Mouse (Mus musculus) MEL (cell line): ENCODE data around the gene Fign. TPM values are rescaled to one million over a fixed set of nuclear protein-coding genes. Genes with fewer than 3 reads are reported as not detected.

ENCODE experiments used
- DNase-seq: peaks from one replicate; pipeline ENCODE4 v3.0.0; 2011; ENCODE audit warnings: low read depth, low spot score
- H3K27ac ChIP-seq: 2 replicates; pipeline ENCODE4 v1.5.1; 2012; ENCODE audit warnings: low read depth, mild to moderate bottlenecking, control low read depth, low read length, moderate library complexity; ENCODE audit not compliant: control insufficient read depth
- H3K27me3 ChIP-seq, 2 experiments: fragments of 150-350 bp in 1 of 2; sonication (generic) in 1 of 2; 2 replicates each; pipeline ENCODE4 v1.6.1; 2012; ENCODE audit warnings: low read length in 2 of 2, mild to moderate bottlenecking in 2 of 2, improper control_type of control experiment in 1 of 2, moderate library complexity in 1 of 2; ENCODE audit not compliant: insufficient read depth in 2 of 2, control insufficient read depth in 1 of 2
- H3K36me3 ChIP-seq, 2 experiments: 2 replicates each; pipeline ENCODE4 v1.6.1; 2012 to 2014; ENCODE audit warnings: low read length in 2 of 2, improper control_type of control experiment in 1 of 2, inconsistent platforms in 1 of 2, mild to moderate bottlenecking in 1 of 2; ENCODE audit not compliant: insufficient read depth in 2 of 2, control insufficient read depth in 1 of 2
- H3K4me1 ChIP-seq, 2 experiments: fragments of 150-350 bp in 1 of 2; sonication (generic) in 1 of 2; 2 replicates each; pipeline ENCODE4 v1.6.1; 2012; ENCODE audit warnings: low read length in 2 of 2, improper control_type of control experiment in 1 of 2, mild to moderate bottlenecking in 1 of 2; ENCODE audit not compliant: insufficient read depth in 2 of 2, control insufficient read depth in 1 of 2
- H3K4me3 ChIP-seq, 2 experiments: fragments of 150-350 bp in 1 of 2; sonication (generic) in 1 of 2; 2 replicates each; pipeline ENCODE4 v1.5.1; 2012; ENCODE audit warnings: low read depth in 2 of 2, low read length in 2 of 2, mild to moderate bottlenecking in 2 of 2, moderate library complexity in 2 of 2, control low read depth in 1 of 2, improper control_type of control experiment in 1 of 2; ENCODE audit not compliant: control insufficient read depth in 1 of 2, insufficient read depth in 1 of 2
- H3K79me2 ChIP-seq: 2 replicates; pipeline ENCODE4 v1.6.1; 2012; ENCODE audit warnings: mild to moderate bottlenecking, low read length, moderate library complexity; ENCODE audit not compliant: control insufficient read depth, poor library complexity, insufficient read depth
- H3K9ac ChIP-seq: 2 replicates; pipeline ENCODE4 v1.6.1; 2012; ENCODE audit warnings: low read depth, mild to moderate bottlenecking, control low read depth, low read length, moderate library complexity; ENCODE audit not compliant: control insufficient read depth, poor library complexity, severe bottlenecking
- H3K9me3 ChIP-seq: fragments of 150-350 bp; sonication (generic); replicated peaks from 2 replicates; pipeline ENCODE4 v1.6.1; 2012; ENCODE audit warnings: mild to moderate bottlenecking, low read length, improper control_type of control experiment, moderate library complexity; ENCODE audit not compliant: insufficient read depth
- BHLHE40 ChIP-seq: IDR thresholded peaks from 2 replicates; pipeline ENCODE4 v1.6.1; 2012; ENCODE audit warnings: low read depth, mild to moderate bottlenecking, inconsistent platforms, low read length, improper control_type of control experiment, borderline replicate concordance
- CHD1 ChIP-seq: IDR thresholded peaks from 2 replicates; pipeline ENCODE4 v1.6.1; 2012; ENCODE audit warnings: low read depth, mild to moderate bottlenecking, inconsistent platforms, low read length, improper control_type of control experiment
- CHD2 ChIP-seq: IDR thresholded peaks from 2 replicates; pipeline ENCODE4 v1.6.1; 2011; ENCODE audit warnings: low read length, improper control_type of control experiment
- CTCF ChIP-seq, 3 experiments: IDR thresholded peaks in 2 of 3; conservative IDR thresholded peaks in 1 of 3; 2 replicates each; pipeline ENCODE4 v1.5.1; 2011 to 2012; ENCODE audit warnings: low read length in 3 of 3, low read depth in 2 of 3, mild to moderate bottlenecking in 2 of 3, improper control_type of control experiment in 1 of 3, inconsistent platforms in 1 of 3, mixed read lengths in 1 of 3, moderate library complexity in 1 of 3; ENCODE audit not compliant: control insufficient read depth in 1 of 3, insufficient read depth in 1 of 3, poor library complexity in 1 of 3, severe bottlenecking in 1 of 3
- E2F4 ChIP-seq: IDR thresholded peaks from 2 replicates; pipeline ENCODE4 v1.6.1; 2011; ENCODE audit warnings: low read depth, low read length, improper control_type of control experiment, borderline replicate concordance
- ELF1 ChIP-seq: IDR thresholded peaks from 2 replicates; pipeline ENCODE4 v1.6.1; 2014; ENCODE audit warnings: low read depth, mild to moderate bottlenecking, inconsistent platforms, low read length, improper control_type of control experiment, moderate library complexity
- EP300 ChIP-seq, 2 experiments: IDR thresholded peaks; 2 replicates each; pipeline ENCODE4 v1.6.1; 2011; ENCODE audit warnings: improper control_type of control experiment in 2 of 2, low read length in 2 of 2, low read depth in 1 of 2, mild to moderate bottlenecking in 1 of 2
- GATA1 ChIP-seq: IDR thresholded peaks from 2 replicates; pipeline ENCODE4 v1.6.1; 2011; ENCODE audit warnings: low read depth, low read length, improper control_type of control experiment
- HCFC1 ChIP-seq: IDR thresholded peaks from 2 replicates; pipeline ENCODE4 v1.6.1; 2012; ENCODE audit warnings: low read depth, mild to moderate bottlenecking, inconsistent platforms, low read length, improper control_type of control experiment, moderate library complexity
- MAZ ChIP-seq: IDR thresholded peaks from 2 replicates; pipeline ENCODE4 v1.6.1; 2012; ENCODE audit warnings: low read depth, mild to moderate bottlenecking, inconsistent platforms, low read length, improper control_type of control experiment
- MXI1 ChIP-seq: IDR thresholded peaks from 2 replicates; pipeline ENCODE4 v1.6.1; 2011; ENCODE audit warnings: mild to moderate bottlenecking, low read depth, low read length, improper control_type of control experiment
- MYB ChIP-seq: IDR thresholded peaks from 2 replicates; pipeline ENCODE4 v1.6.1; 2011; ENCODE audit warnings: mild to moderate bottlenecking, low read depth, low read length, improper control_type of control experiment
- NELFE ChIP-seq: IDR thresholded peaks from 2 replicates; pipeline ENCODE4 v1.6.1; 2011; ENCODE audit warnings: low read depth, low read length, improper control_type of control experiment
- POLR2A ChIP-seq, 2 experiments: IDR thresholded peaks; 2 replicates each; pipeline ENCODE4 v1.6.1; 2011 to 2012; ENCODE audit warnings: low read length in 2 of 2, mild to moderate bottlenecking in 2 of 2, control low read depth in 1 of 2, improper control_type of control experiment in 1 of 2, low read depth in 1 of 2, moderate library complexity in 1 of 2; ENCODE audit not compliant: control insufficient read depth in 1 of 2, insufficient read depth in 1 of 2, poor library complexity in 1 of 2
- POLR2AphosphoS5 ChIP-seq: IDR thresholded peaks from 2 replicates; pipeline ENCODE4 v1.6.1; 2012; ENCODE audit warnings: low read depth, borderline replicate concordance, mild to moderate bottlenecking, inconsistent platforms, low read length, moderate library complexity, mixed read lengths
- RAD21 ChIP-seq: IDR thresholded peaks from 2 replicates; pipeline ENCODE4 v1.6.1; 2011; ENCODE audit warnings: mild to moderate bottlenecking, low read depth, low read length, improper control_type of control experiment
- SIN3A ChIP-seq: IDR thresholded peaks from 2 replicates; pipeline ENCODE4 v1.6.1; 2012; ENCODE audit warnings: low read length, improper control_type of control experiment, inconsistent platforms
- TBP ChIP-seq: IDR thresholded peaks from 2 replicates; pipeline ENCODE4 v1.8.0; 2011; ENCODE audit warnings: low read depth, low read length, improper control_type of control experiment
- USF1 ChIP-seq: IDR thresholded peaks from 2 replicates; pipeline ENCODE4 v1.6.1; 2014; ENCODE audit warnings: low read depth, mild to moderate bottlenecking, inconsistent platforms, low read length, improper control_type of control experiment, moderate library complexity
- USF2 ChIP-seq, 2 experiments: IDR thresholded peaks; 2 replicates each; pipeline ENCODE4 v1.6.1; 2011 to 2012; ENCODE audit warnings: improper control_type of control experiment in 2 of 2, low read length in 2 of 2, borderline replicate concordance in 1 of 2, inconsistent platforms in 1 of 2, low read depth in 1 of 2, mild to moderate bottlenecking in 1 of 2; ENCODE audit not compliant: insufficient read depth in 1 of 2
- ZKSCAN1 ChIP-seq: IDR thresholded peaks from 2 replicates; pipeline ENCODE4 v1.6.1; 2012; ENCODE audit warnings: low read depth, mild to moderate bottlenecking, inconsistent platforms, low read length, improper control_type of control experiment, moderate library complexity
- ZMIZ1 ChIP-seq: IDR thresholded peaks from 2 replicates; pipeline ENCODE4 v1.6.1; 2012; ENCODE audit warnings: low read depth, mild to moderate bottlenecking, inconsistent platforms, low read length, improper control_type of control experiment, moderate library complexity
- polyA plus RNA-seq, 2 experiments: library from polyadenylated mRNA; stranded (reverse) in 1 of 2; unstranded in 1 of 2; fragments of >175 nt in 1 of 2; fragments of >200 nt in 1 of 2; gene quantifications; 2 replicates each; pipeline versions ENCODE4 v1.2.1 to v1.2.4; 2012; ENCODE audit warnings: low replicate concordance in 2 of 2, low read depth in 1 of 2; ENCODE audit not compliant: insufficient read length in 2 of 2, insufficient read depth in 1 of 2, missing spikeins in 1 of 2
- total RNA-seq: library from RNA; depleted of rRNA; stranded (reverse); fragments of 300-350 nt; gene quantifications from 2 replicates; pipeline ENCODE4 v1.2.3, GENCODE M21; 2012

Fign gene
- total and polyA plus RNA-seq, 3 experiments: not detected

- H3K27me3 ChIP-seq: no peaks in the 10 kb centered on the region
- H3K36me3 ChIP-seq: no peaks in the 10 kb centered on the region
- no peak for TF ChIP-seq MYB
- no peak for TF ChIP-seq HCFC1
- no peak overlapping the region for H3K4me3 ChIP-seq
- H3K79me2 ChIP-seq: no peaks in the 10 kb centered on the region
- no peak overlapping the region for H3K27ac ChIP-seq
- no peak for DNase-seq
- H3K4me1 ChIP-seq: no peaks in the 10 kb centered on the region
- H3K9me3 ChIP-seq: no peaks in the 10 kb centered on the region
- H3K9ac ChIP-seq: no peak overlapping the region
Measured at GRCm38 (mm10) chr2:63981449-63981848, 116.4 kb downstream of the Fign start.

DNA sequence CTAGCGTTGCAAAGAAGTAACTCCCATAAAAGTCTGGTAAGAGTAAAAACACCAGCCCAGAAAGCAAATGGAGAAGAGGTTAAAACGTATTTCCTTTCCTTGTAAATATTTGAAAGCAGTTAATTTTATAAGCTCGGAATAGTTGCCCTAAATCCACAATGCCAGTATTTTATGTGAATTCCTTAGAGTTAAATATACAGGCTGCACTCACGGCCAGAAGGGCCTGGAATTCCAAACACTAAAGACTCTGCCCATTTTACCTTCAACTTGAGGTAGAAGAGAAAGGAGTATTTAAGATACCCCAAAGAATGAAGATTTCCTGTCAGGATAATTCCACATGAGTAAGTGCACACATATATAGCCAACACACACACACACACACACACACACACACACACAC lies 128.2 kb downstream of the Fign start:
- H3K4me3 ChIP-seq: no peak overlapping the region
- TF ChIP-seq MXI1 (no peak), ZKSCAN1 (no peak), USF2 (IDR thresholded peaks at IDR 0.05; ENCODE audit: borderline replicate concordance in 1 of 2, insufficient read depth in 1 of 2, low read depth in 1 of 2, low read length in 2 of 2) (no peak), POLR2A (IDR thresholded peaks at IDR 0.05; ENCODE audit: control insufficient read depth in 1 of 2, insufficient read depth in 1 of 2, low read depth in 1 of 2, low read length in 2 of 2, poor library complexity in 1 of 2) (no peak), MAZ (no peak), MYB (no peak), NELFE (no peak), POLR2AphosphoS5 (no peak), GATA1 (no peak), HCFC1 (no peak)
- H3K36me3 ChIP-seq: no peaks in the 10 kb centered on the region
- no peaks in the 10 kb centered on the region for H3K27me3 ChIP-seq
- H3K9ac ChIP-seq: no peak overlapping the region
- H3K79me2 ChIP-seq: no peaks in the 10 kb centered on the region
- no peak overlapping the region for H3K27ac ChIP-seq
- no peak for DNase-seq
- H3K9me3 ChIP-seq: no peaks in the 10 kb centered on the region
- H3K4me1 ChIP-seq: no peaks in the 10 kb centered on the region

GRCm38 (mm10) chr2:63931041-63931440 lies 166.8 kb downstream of the Fign start:
- no peak for DNase-seq
- H3K9ac ChIP-seq: no peak overlapping the region
- H3K4me3 ChIP-seq: no peak overlapping the region
- H3K4me1 ChIP-seq: no peaks in the 10 kb centered on the region
- no peaks in the 10 kb centered on the region for H3K9me3 ChIP-seq
- no peak for TF ChIP-seq MXI1
- no peak for TF ChIP-seq USF1
- TF ChIP-seq CHD1: no peak
- no peak for TF ChIP-seq TBP
- no peak for TF ChIP-seq E2F4
- no peak for TF ChIP-seq SIN3A
- no peak for TF ChIP-seq MYB
- no peak for TF ChIP-seq BHLHE40
- no peak for TF ChIP-seq EP300 (IDR thresholded peaks at IDR 0.05; ENCODE audit: low read depth in 1 of 2, low read length in 2 of 2)
- no peak for TF ChIP-seq CHD2
- TF ChIP-seq ZMIZ1: no peak
- no peak for TF ChIP-seq CTCF (IDR thresholded peaks at IDR 0.05 in 2 of 3, conservative IDR thresholded peaks at IDR 0.05 in 1 of 3; ENCODE audit: control insufficient read depth in 1 of 3, insufficient read depth in 1 of 3, low read depth in 2 of 3, low read length in 3 of 3, poor library complexity in 1 of 3, severe bottlenecking in 1 of 3)
- no peak for TF ChIP-seq POLR2A (IDR thresholded peaks at IDR 0.05; ENCODE audit: control insufficient read depth in 1 of 2, insufficient read depth in 1 of 2, low read depth in 1 of 2, low read length in 2 of 2, poor library complexity in 1 of 2)
- TF ChIP-seq ELF1: no peak
- TF ChIP-seq RAD21: no peak
- H3K27ac ChIP-seq: no peak overlapping the region
- H3K27me3 ChIP-seq: no peaks in the 10 kb centered on the region
- H3K79me2 ChIP-seq: no peaks in the 10 kb centered on the region
- H3K36me3 ChIP-seq: no peaks in the 10 kb centered on the region
